Mouse (Mus musculus): ENCODE measurements at regions not wholly inside any gene's neighbourhood (a gene's known extent, or its start where the extent isn't known, plus 50 kb on each side); places are given as distances from the start of the nearest gene placed in this dataset.

GRCm38 (mm10) chr7:73185071-73185531 lies 190.2 kb upstream of the Rgma start:
- no peak for DNase-seq (ENCODE audit: inconsistent age in 2 of 2, low spot score in 1 of 2)

- DNase-seq (ENCODE audit: inconsistent age in 2 of 2, low spot score in 1 of 2) = no peak
Measured at GRCm38 (mm10) chr7:73185591-73185990, 189.7 kb upstream of the Rgma start.

GRCm38 (mm10) chr7:73186501-73186900 lies 188.8 kb upstream of the Rgma start:
- no peak for DNase-seq (ENCODE audit: inconsistent age in 2 of 2, low spot score in 1 of 2)

GRCm38 (mm10) chr7:73191388-73192278 lies 183.7 kb upstream of the Rgma start:
- DNase-seq (ENCODE audit: inconsistent age in 2 of 2, low spot score in 1 of 2) = no peak

- DNase-seq (ENCODE audit: inconsistent age in 2 of 2, low spot score in 1 of 2) = no peak
Measured at GRCm38 (mm10) chr7:73192839-73193238, 182.5 kb upstream of the Rgma start.

GRCm38 (mm10) chr7:73195306-73195705 lies 180.0 kb upstream of the Rgma start:
- no peak for DNase-seq (ENCODE audit: inconsistent age in 2 of 2, low spot score in 1 of 2)

- DNase-seq (ENCODE audit: inconsistent age in 2 of 2, low spot score in 1 of 2) = peak in 1 of 2 experiments; percentile 44
Measured at GRCm38 (mm10) chr7:73196851-73197531, 178.3 kb upstream of the Rgma start.

GRCm38 (mm10) chr7:73198069-73198468 lies 177.2 kb upstream of the Rgma start:
- DNase-seq (ENCODE audit: inconsistent age in 2 of 2, low spot score in 1 of 2) = peak in 1 of 2 experiments; percentile 15

GRCm38 (mm10) chr7:73199967-73200366 lies 175.3 kb upstream of the Rgma start:
- peak in 1 of 2 experiments; percentile 11 for DNase-seq (ENCODE audit: inconsistent age in 2 of 2, low spot score in 1 of 2)

- DNase-seq (ENCODE audit: inconsistent age in 2 of 2, low spot score in 1 of 2) = no peak
Measured at GRCm38 (mm10) chr7:73201330-73201729, 174.0 kb upstream of the Rgma start.

GRCm38 (mm10) chr7:73206922-73207811 lies 168.1 kb upstream of the Rgma start:
- no peak for DNase-seq (ENCODE audit: inconsistent age in 2 of 2, low spot score in 1 of 2)

GRCm38 (mm10) chr7:73208479-73208816 lies 166.9 kb upstream of the Rgma start:
- no peak for DNase-seq (ENCODE audit: inconsistent age in 2 of 2, low spot score in 1 of 2)

GRCm38 (mm10) chr7:73208817-73209602 lies 166.3 kb upstream of the Rgma start:
- DNase-seq (ENCODE audit: inconsistent age in 2 of 2, low spot score in 1 of 2) = no peak

- no peak for DNase-seq (ENCODE audit: inconsistent age in 2 of 2, low spot score in 1 of 2)
Measured at GRCm38 (mm10) chr7:73210078-73210477, 165.2 kb upstream of the Rgma start.

- no peak for DNase-seq (ENCODE audit: inconsistent age in 2 of 2, low spot score in 1 of 2)
Measured at GRCm38 (mm10) chr7:73222237-73222915, 152.9 kb upstream of the Rgma start.

- no peak for DNase-seq (ENCODE audit: inconsistent age in 2 of 2, low spot score in 1 of 2)
Measured at GRCm38 (mm10) chr7:73222929-73223512, 152.3 kb upstream of the Rgma start.

GRCm38 (mm10) chr7:73233539-73234158 lies 141.7 kb upstream of the Rgma start:
- DNase-seq (ENCODE audit: inconsistent age in 2 of 2, low spot score in 1 of 2) = no peak

- DNase-seq (ENCODE audit: inconsistent age in 2 of 2, low spot score in 1 of 2) = no peak
Measured at GRCm38 (mm10) chr7:73238486-73238885, 136.8 kb upstream of the Rgma start.

Measured in adrenal gland, adult (tissue).